Mouse (Mus musculus) hindbrain, embryonic 15.5 days (tissue): ENCODE measurements at regions not wholly inside any gene's neighbourhood (a gene's known extent, or its start where the extent isn't known, plus 50 kb on each side); places are given as distances from the start of the nearest gene placed in this dataset.

Source experiments
- ATAC-seq: fragments of 200-750 bp; cut with Nextera tagmentation; 2 replicates; pipeline ENCODE4 v1.8.0; 2017; ENCODE audit warnings: low read depth, moderate number of reproducible peaks, moderate TSS enrichment; ENCODE audit not compliant: low FRiP score
- H3K27ac ChIP-seq: fragments of 300-500 bp; sonication (generic); replicated peaks from 2 replicates; pipeline ENCODE4 v1.5.1; 2015; ENCODE audit warnings: mild to moderate bottlenecking, inconsistent platforms
- H3K27me3 ChIP-seq: fragments of 300-500 bp; sonication (generic); 2 replicates; pipeline ENCODE4 v1.6.1; 2015; ENCODE audit warnings: control low read depth, inconsistent platforms
- H3K36me3 ChIP-seq: fragments of 300-500 bp; sonication (generic); 2 replicates; pipeline ENCODE4 v1.6.1; 2015; ENCODE audit warnings: control low read depth, inconsistent platforms
- H3K4me1 ChIP-seq: fragments of 300-500 bp; sonication (generic); replicated peaks from 2 replicates; pipeline ENCODE4 v1.6.1; 2015; ENCODE audit warnings: control low read depth, inconsistent platforms
- H3K4me2 ChIP-seq: fragments of 300-500 bp; sonication (generic); 2 replicates; pipeline ENCODE4 v1.6.1; 2015; ENCODE audit warnings: moderate library complexity, mild to moderate bottlenecking, inconsistent platforms
- H3K4me3 ChIP-seq: fragments of 300-500 bp; sonication (generic); 2 replicates; pipeline ENCODE4 v1.5.1; 2015; ENCODE audit warnings: mild to moderate bottlenecking, inconsistent platforms
- H3K9ac ChIP-seq: fragments of 300-500 bp; sonication (generic); 2 replicates; pipeline ENCODE4 v1.6.1; 2015; ENCODE audit warnings: inconsistent platforms
- H3K9me3 ChIP-seq: fragments of 300-500 bp; sonication (generic); 2 replicates; pipeline ENCODE4 v1.6.1; 2016; ENCODE audit warnings: control low read depth, inconsistent platforms
- WGBS: fragments of 180-500 bp; shearing (Covaris S2); methylation state at CpG from one replicate; pipeline ENCODE4 v1.1.7; 2015; 5-methylcytosine and 5-hydroxymethylcytosine counted together

- 8% methylated on average over 2 of the region's 2 CpGs for WGBS
- no peak overlapping the region for H3K27ac ChIP-seq
- no peaks in the 10 kb centered on the region for H3K27me3 ChIP-seq
- H3K4me1 ChIP-seq: no peaks in the 10 kb centered on the region; the same call in 1 of the 2 replicates
- H3K9ac ChIP-seq: no peak overlapping the region
- no peak for ATAC-seq
- H3K9me3 ChIP-seq: no peaks in the 10 kb centered on the region
- H3K4me2 ChIP-seq: no peak overlapping the region
- no peak overlapping the region for H3K4me3 ChIP-seq
- no peaks in the 10 kb centered on the region for H3K36me3 ChIP-seq
Measured at GRCm38 (mm10) chr2:22149721-22150120, 77.6 kb upstream of the Myo3a start.

DNA sequence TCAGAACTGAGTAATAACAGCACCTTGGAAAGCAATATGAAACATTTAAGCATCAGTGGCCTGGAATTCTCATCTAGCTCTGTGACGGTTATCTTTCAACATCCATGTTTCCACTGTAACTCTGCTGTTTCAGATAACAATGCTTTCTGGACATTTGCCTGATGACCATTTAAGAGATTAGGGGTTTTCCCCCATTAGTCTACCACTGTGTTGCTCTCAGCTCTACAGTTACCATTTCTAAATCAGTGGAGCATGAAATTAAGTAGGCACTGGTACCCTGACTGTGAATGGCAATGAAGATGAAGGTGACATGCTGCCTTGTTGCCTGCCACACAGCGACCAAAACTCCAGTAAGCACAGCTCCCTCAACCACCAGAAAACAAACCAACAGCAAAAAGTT is 70.7 kb upstream of the Myo3a start:
- Histone ChIP-seq H3K9me3 (no peaks in the 10 kb centered on the region), H3K27me3 (no peaks in the 10 kb centered on the region), H3K4me1 (no peaks in the 10 kb centered on the region), H3K4me2 (no peak overlapping the region), H3K4me3 (no peak overlapping the region), H3K36me3 (no peaks in the 10 kb centered on the region), H3K9ac (no peak overlapping the region), H3K27ac (no peak overlapping the region)
- ATAC-seq: no peak
- 38% methylated on average over 2 of the region's 2 CpGs for WGBS

GRCm38 (mm10) chr2:22165443-22165842 is 61.9 kb upstream of the Myo3a start:
- no peak overlapping the region for H3K4me2 ChIP-seq
- H3K9ac ChIP-seq: no peak overlapping the region
- WGBS: 93% methylated on average over 5 of the region's 5 CpGs
- H3K27ac ChIP-seq: no peak overlapping the region
- no peaks in the 10 kb centered on the region for H3K4me1 ChIP-seq
- no peaks in the 10 kb centered on the region for H3K36me3 ChIP-seq
- no peak overlapping the region for H3K4me3 ChIP-seq
- H3K27me3 ChIP-seq: no peaks in the 10 kb centered on the region
- no peak for ATAC-seq
- no peaks in the 10 kb centered on the region for H3K9me3 ChIP-seq

DNA sequence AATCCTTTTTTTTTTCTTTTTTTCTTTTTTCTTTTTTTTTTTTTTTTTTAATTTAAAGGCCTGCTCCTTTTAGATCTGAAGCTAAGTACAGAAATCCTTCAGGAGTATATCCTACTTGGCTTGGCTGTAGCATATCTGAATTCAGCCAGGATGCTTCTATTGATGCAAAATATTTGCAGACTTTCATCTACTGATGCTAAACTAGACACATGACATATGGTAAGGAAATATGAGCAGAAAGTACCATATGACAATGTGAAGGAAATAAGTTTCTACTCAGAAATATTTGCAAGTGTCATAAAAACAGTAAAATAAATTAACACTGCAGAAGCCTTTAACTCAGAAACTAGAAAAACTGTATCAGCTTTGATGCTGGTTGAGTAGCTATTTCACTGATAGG is 61.4 kb upstream of the Myo3a start:
- Histone ChIP-seq H3K36me3 (no peaks in the 10 kb centered on the region), H3K9me3 (no peaks in the 10 kb centered on the region), H3K4me1 (no peaks in the 10 kb centered on the region), H3K9ac (no peak overlapping the region), H3K27me3 (no peaks in the 10 kb centered on the region), H3K4me2 (no peak overlapping the region), H3K27ac (no peak overlapping the region), H3K4me3 (no peak overlapping the region)
- no peak for ATAC-seq
